In the genomic region with DNA sequence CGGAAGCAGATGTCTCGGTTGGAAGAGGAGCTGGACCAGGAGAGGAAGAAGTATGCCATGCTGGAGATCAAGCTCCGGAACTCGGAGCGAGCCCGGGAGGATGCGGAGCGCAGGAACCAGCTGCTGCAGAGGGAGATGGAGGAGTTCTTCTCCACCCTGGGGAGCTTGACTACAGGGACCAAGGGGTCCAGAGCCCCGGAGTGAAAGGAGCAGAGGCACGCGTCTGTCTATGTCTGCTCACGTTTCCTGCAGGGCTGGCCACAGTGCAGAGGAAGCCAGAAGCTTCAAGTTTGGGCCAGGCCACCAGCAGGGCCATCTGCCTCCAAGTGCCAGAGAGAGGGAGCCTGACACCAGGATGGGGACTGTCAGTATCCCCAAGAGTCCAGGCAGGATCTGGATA, we compare ENCODE assay signal across 21 mouse cellular contexts.
DNase-seq lines count a peak whose midpoint lies in the region; TF ChIP-seq lines count a peak whose summit lies in the region.
"Had no signal": no experiment of that assay in that cellular context is flagged by ENCODE, and none has a peak within 500 bp of the region (broad histone marks: within the 10 kb centered on the region; RNA-seq: fewer than 3 reads in every experiment).

No protein-coding gene starts in this region.

- no peak overlapping the region for H3K27ac ChIP-seq in heart, embryonic 10.5 days
- H3K27ac ChIP-seq in cerebellum, adult 2 months (ENCODE audit: insufficient read depth, low read length): no peak overlapping the region
- H3K27ac ChIP-seq: forebrain, embryonic 13.5 days; hindbrain, embryonic 13.5 days; limb, embryonic 12.5 days; liver, embryonic 12.5 days; macrophage had no signal

- no peak for TF ChIP-seq POLR2A in cerebellum, adult 2 months (IDR thresholded peaks at IDR 0.05; ENCODE audit: borderline replicate concordance, insufficient read depth, low read length)

- H3K36me3 ChIP-seq in heart, embryonic 10.5 days: no peaks in the 10 kb centered on the region
- H3K36me3 ChIP-seq: hindbrain, embryonic 13.5 days; limb, embryonic 12.5 days had no signal

- 80% methylated on average over 12 of the region's 12 CpGs for WGBS in heart, embryonic 10.5 days
- WGBS in cerebellum, adult 2 months: 20% methylated on average over 12 of the region's 12 CpGs

- intact Hi-C loops in left cerebral cortex, postnatal 36 days (cut with DNase I): no loop called here

- H3K4me3 ChIP-seq in heart, embryonic 10.5 days: no peak overlapping the region
- peak overlapping the region; percentile 15 for H3K4me3 ChIP-seq in cerebellum, adult 2 months (replicated peaks; ENCODE audit: insufficient read depth, low read depth, low read length)
- H3K4me3 ChIP-seq: erythroblast, embryonic 14.5 days; forebrain, embryonic 13.5 days; hindbrain, embryonic 13.5 days; limb, embryonic 12.5 days; liver, embryonic 12.5 days had no signal

- H3K9me3 ChIP-seq in heart, embryonic 10.5 days: no peaks in the 10 kb centered on the region
- H3K9me3 ChIP-seq: forebrain, embryonic 13.5 days; hindbrain, embryonic 13.5 days; limb, embryonic 12.5 days; liver, embryonic 12.5 days had no signal

- H3K27me3 ChIP-seq in heart, embryonic 10.5 days (ENCODE audit: insufficient read depth, poor library complexity, severe bottlenecking): peaks cover 31% of the 10 kb centered on the region; the same call in 1 of the 2 replicates
- H3K27me3 ChIP-seq in cerebellum, adult 2 months (ENCODE audit: control insufficient read depth, insufficient read depth, low read length): no peaks in the 10 kb centered on the region
- H3K27me3 ChIP-seq: forebrain, embryonic 13.5 days; hindbrain, embryonic 13.5 days; limb, embryonic 12.5 days; Patski had no signal

- TF ChIP-seq CTCF in cerebellum, adult 2 months (IDR thresholded peaks at IDR 0.05; ENCODE audit: borderline replicate concordance, insufficient read depth, low read depth, low read length): no peak

- peaks cover 28% of the 10 kb centered on the region for H3K4me1 ChIP-seq in heart, embryonic 10.5 days
- H3K4me1 ChIP-seq in cerebellum, adult 2 months (ENCODE audit: control insufficient read depth, insufficient read depth, low read length): peaks cover 16% of the 10 kb centered on the region

- DNase-seq in heart, embryonic 10.5 days (ENCODE audit: low spot score): peak; percentile 69
- no peak for DNase-seq in heart, adult 9 months (ENCODE audit: low spot score in 2 of 2)
- DNase-seq in cerebellum, adult 11 months: peak; percentile 32
- DNase-seq in cerebellum, adult 2 months: peak; percentile 56 to 60
- peak; percentile 34 to 41 for DNase-seq in cerebellum, postnatal 36 days
- DNase-seq in thymus, postnatal 36 days: no peak
- no peak for DNase-seq in left cerebral cortex, postnatal 36 days (ENCODE audit: low spot score in 2 of 2)
- DNase-seq: adrenal gland, postnatal 25 days; gastrocnemius, postnatal 10 days; layer of hippocampus, adult 9-11 months; liver, postnatal 0 days; midbrain, embryonic 14.5 days; right cerebral cortex, postnatal 14 days; thymus, postnatal 25 days had no signal

Comparison
In these comparisons a context has a peak if more than half of its experiments do, and no peak if none do; other contexts are left out.
1. DNase-seq: peak in heart, embryonic 10.5 days (single experiment), cerebellum, adult 11 months (single experiment), cerebellum, adult 2 months (2 of 2) and cerebellum, postnatal 36 days (2 of 2); none in heart, adult 9 months (0 of 2), thymus, postnatal 36 days (0 of 2) and left cerebral cortex, postnatal 36 days (0 of 2).